Mouse (Mus musculus): ENCODE measurements at regions not wholly inside any gene's neighbourhood (a gene's known extent, or its start where the extent isn't known, plus 50 kb on each side); places are given as distances from the start of the nearest gene placed in this dataset.

- DNase-seq (ENCODE audit: low read depth), result no peak
These were observed 148.1 kb upstream of the Stac start for GRCm38 (mm10) chr9:111838069-111838820.

GRCm38 (mm10) chr9:111822094-111822493, 131.9 kb upstream of the Stac start:
- no peak for DNase-seq (ENCODE audit: low read depth)

DNA sequence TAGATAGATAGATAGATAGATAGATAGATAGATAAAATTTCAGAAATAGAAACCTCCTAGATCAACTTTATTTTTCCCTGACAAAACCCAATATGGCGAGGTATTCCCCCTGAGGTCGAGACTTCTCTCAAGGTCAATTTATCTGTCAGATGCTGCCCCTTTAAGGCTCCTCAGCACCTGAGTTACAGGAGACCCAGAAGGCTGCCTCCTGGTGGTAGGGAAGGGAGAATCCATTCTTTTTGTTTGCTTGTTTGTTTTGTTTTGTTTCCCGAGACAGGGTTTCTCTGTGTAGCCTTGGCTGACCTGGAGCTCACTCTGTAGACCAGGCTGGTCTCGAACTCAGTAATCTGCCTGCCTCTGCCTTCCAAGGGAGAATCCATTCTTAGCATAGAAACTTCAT, 127.3 kb upstream of the Stac start:
- no peak for DNase-seq (ENCODE audit: low read depth)

- DNase-seq (ENCODE audit: low read depth), result no peak
These were observed 114.8 kb upstream of the Stac start for GRCm38 (mm10) chr9:111804931-111805330.

GRCm38 (mm10) chr9:111801381-111801780, 111.2 kb upstream of the Stac start:
- DNase-seq (ENCODE audit: low read depth), result no peak

GRCm38 (mm10) chr9:111800869-111801268, 110.7 kb upstream of the Stac start:
- no peak for DNase-seq (ENCODE audit: low read depth)

GRCm38 (mm10) chr9:111778981-111779380, 88.8 kb upstream of the Stac start:
- no peak for DNase-seq (ENCODE audit: low read depth)

GRCm38 (mm10) chr9:111777433-111778135, 87.4 kb upstream of the Stac start:
- DNase-seq (ENCODE audit: low read depth), result no peak

- no peak for DNase-seq (ENCODE audit: low read depth)
These were observed 84.1 kb upstream of the Stac start for GRCm38 (mm10) chr9:111774229-111774628.

GRCm38 (mm10) chr9:111762653-111763468, 72.7 kb upstream of the Stac start:
- DNase-seq (ENCODE audit: low read depth), result peak; percentile 6

DNA sequence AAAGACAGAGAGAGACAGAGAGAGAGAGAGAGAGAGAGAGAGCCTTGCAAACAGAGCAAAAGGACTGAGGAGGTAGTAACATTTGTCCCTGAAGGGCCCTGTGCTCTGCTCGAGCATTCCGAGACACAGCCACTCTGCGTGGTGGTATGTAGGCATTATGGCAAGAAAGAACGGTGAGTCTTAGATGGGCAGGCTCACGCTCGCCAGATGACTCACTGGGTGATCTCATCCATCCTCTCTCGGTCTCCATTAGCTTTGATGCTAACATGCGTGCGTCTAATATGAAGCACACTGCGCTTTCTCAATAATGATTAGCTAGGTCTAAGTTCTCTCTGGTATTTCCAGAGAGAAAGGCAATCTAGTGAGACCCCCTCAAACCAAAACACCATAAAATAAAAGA, 65.1 kb upstream of the Stac start:
- no peak for DNase-seq (ENCODE audit: low read depth)

DNA sequence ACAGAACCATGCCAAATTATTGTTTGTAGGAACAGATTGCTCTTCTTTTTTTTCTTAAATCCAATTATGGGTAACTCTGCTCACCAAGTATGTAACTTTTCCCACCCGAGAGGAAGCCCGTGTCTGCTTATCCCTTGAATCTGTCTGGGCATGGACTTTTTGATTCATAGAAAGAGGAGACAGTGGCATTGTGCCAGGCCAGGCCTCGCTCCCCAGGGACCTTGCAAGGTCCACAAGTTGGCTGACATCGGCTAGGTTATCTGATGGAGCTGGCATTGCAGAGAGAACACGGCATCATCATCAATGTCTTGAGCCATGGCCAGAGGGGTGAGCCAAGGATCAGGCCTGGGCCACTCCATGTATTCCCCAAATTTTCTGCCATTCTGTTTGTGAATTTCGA, 56.0 kb upstream of the Stac start:
- DNase-seq (ENCODE audit: low read depth), result no peak

DNA sequence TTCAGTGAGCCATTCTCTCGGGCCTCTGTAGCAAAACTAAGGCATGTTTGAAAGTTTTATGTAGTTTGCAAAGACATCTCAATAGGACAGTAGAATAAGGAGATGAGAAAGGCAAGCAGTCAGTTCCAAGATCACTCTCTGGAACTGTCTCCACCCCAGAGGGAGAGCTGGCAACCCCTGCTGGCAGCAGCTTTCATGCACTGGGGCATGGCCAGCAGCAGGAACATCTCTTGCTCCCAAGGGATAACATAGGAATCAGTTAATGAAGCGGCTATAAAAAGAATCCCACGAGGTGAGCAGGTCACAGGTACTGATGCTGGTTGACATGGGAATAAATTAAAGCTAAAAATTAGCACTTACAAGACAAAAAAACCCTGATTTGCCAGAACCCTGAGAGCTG, 55.1 kb upstream of the Stac start:
- DNase-seq (ENCODE audit: low read depth), result no peak
